Mouse (Mus musculus): ENCODE results near the gene Ppp2r3a. TPM values are rescaled to one million over a fixed set of nuclear protein-coding genes. Genes with fewer than 3 reads are reported as not detected.

The Ppp2r3a gene
- polyA plus RNA-seq, 1 experiment from 2014 or later, result 2.2 TPM

GRCm38 (mm10) chr9:101206516-101206915 is 45.1 kb downstream of the Ppp2r3a start:
- DNase-seq, result no peak
- H3K4me3 ChIP-seq (replicated peaks), result no peak overlapping the region
- no peaks in the 10 kb centered on the region for H3K27me3 ChIP-seq
- H3K4me1 ChIP-seq (replicated peaks), result 0 out of 2 replicates have a peak, but pooled peaks cover 6% of the 10 kb centered on the region
- no peak overlapping the region for H3K4me2 ChIP-seq
- no peaks in the 10 kb centered on the region for H3K36me3 ChIP-seq
- no peak overlapping the region for H3K9ac ChIP-seq
- no peak for ATAC-seq (ENCODE audit: low read depth)
- no peaks in the 10 kb centered on the region for H3K9me3 ChIP-seq (replicated peaks)
- WGBS (ENCODE audit: insufficient replicate concordance), result 57% methylated on average over 4 of the region's 4 CpGs
- H3K27ac ChIP-seq, result no peak overlapping the region

GRCm38 (mm10) chr9:101205216-101205615 is 46.4 kb downstream of the Ppp2r3a start:
- Histone ChIP-seq H3K4me3 (replicated peaks) (no peak overlapping the region), H3K36me3 (no peaks in the 10 kb centered on the region), H3K27me3 (no peaks in the 10 kb centered on the region), H3K27ac (no peak overlapping the region), H3K4me1 (replicated peaks) (0 out of 2 replicates have a peak, but pooled peaks cover 6% of the 10 kb centered on the region), H3K9ac (no peak overlapping the region), H3K4me2 (no peak overlapping the region), H3K9me3 (replicated peaks) (no peaks in the 10 kb centered on the region)
- WGBS (ENCODE audit: insufficient replicate concordance), result 71% methylated on average over 1 of the region's 1 CpGs
- DNase-seq (no peak), ATAC-seq (ENCODE audit: low read depth) (no peak)

DNA sequence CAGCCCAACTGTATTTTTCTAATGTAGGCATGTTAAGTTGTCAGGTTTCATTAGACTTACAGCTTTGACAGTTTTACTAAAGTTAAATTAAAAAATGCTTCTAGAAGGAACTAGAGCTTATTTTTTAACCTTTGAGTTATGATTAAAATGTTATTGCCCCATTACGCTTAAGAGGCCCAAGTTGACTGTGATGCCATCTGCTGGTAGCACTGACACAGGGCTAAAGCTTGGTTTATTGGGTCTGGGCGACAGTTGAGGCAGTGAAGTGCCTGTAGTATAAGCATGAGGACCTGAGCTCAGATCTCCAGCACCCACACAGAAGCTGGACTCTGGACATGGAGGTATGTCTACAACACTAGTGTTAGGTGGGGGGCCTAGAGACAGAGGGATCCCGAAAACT is 47.5 kb downstream of the Ppp2r3a start:
- ATAC-seq (ENCODE audit: low read depth) (no peak), DNase-seq (no peak)
- H3K4me1 ChIP-seq (replicated peaks), result 0 out of 2 replicates have a peak, but pooled peaks cover 6% of the 10 kb centered on the region
- no peak overlapping the region for H3K4me2 ChIP-seq
- WGBS (ENCODE audit: insufficient replicate concordance), result 61% methylated on average over 3 of the region's 3 CpGs
- H3K9ac ChIP-seq, result no peak overlapping the region
- H3K36me3 ChIP-seq, result no peaks in the 10 kb centered on the region
- H3K27ac ChIP-seq, result no peak overlapping the region
- H3K9me3 ChIP-seq (replicated peaks), result no peaks in the 10 kb centered on the region
- H3K27me3 ChIP-seq, result no peaks in the 10 kb centered on the region
- H3K4me3 ChIP-seq (replicated peaks), result no peak overlapping the region

- 57% methylated on average over 5 of the region's 5 CpGs for WGBS (ENCODE audit: insufficient replicate concordance)
- Histone ChIP-seq H3K9me3 (replicated peaks) (no peaks in the 10 kb centered on the region), H3K9ac (no peak overlapping the region), H3K4me3 (replicated peaks) (no peak overlapping the region), H3K36me3 (no peaks in the 10 kb centered on the region), H3K27ac (no peak overlapping the region), H3K4me2 (no peak overlapping the region), H3K4me1 (replicated peaks) (0 out of 2 replicates have a peak, but pooled peaks cover 3% of the 10 kb centered on the region), H3K27me3 (no peaks in the 10 kb centered on the region)
- DNase-seq (no peak), ATAC-seq (ENCODE audit: low read depth) (no peak)
Observed at GRCm38 (mm10) chr9:101200627-101201026, 51.0 kb downstream of the Ppp2r3a start.

GRCm38 (mm10) chr9:101198804-101199203 is 52.8 kb downstream of the Ppp2r3a start:
- 58% methylated on average over 6 of the region's 6 CpGs for WGBS (ENCODE audit: insufficient replicate concordance)
- Histone ChIP-seq H3K9me3 (replicated peaks) (no peaks in the 10 kb centered on the region), H3K4me1 (replicated peaks) (no peaks in the 10 kb centered on the region), H3K36me3 (no peaks in the 10 kb centered on the region), H3K4me3 (replicated peaks) (no peak overlapping the region), H3K4me2 (no peak overlapping the region), H3K27me3 (no peaks in the 10 kb centered on the region), H3K27ac (no peak overlapping the region), H3K9ac (no peak overlapping the region)
- DNase-seq (no peak), ATAC-seq (ENCODE audit: low read depth) (no peak)

GRCm38 (mm10) chr9:101198261-101198660 is 53.3 kb downstream of the Ppp2r3a start:
- no peaks in the 10 kb centered on the region for H3K9me3 ChIP-seq (replicated peaks)
- no peak overlapping the region for H3K27ac ChIP-seq
- H3K27me3 ChIP-seq, result no peaks in the 10 kb centered on the region
- 73% methylated on average over 3 of the region's 3 CpGs for WGBS (ENCODE audit: insufficient replicate concordance)
- no peak overlapping the region for H3K4me2 ChIP-seq
- ATAC-seq (ENCODE audit: low read depth), result no peak
- no peaks in the 10 kb centered on the region for H3K4me1 ChIP-seq (replicated peaks)
- no peak overlapping the region for H3K9ac ChIP-seq
- no peak overlapping the region for H3K4me3 ChIP-seq (replicated peaks)
- no peak for DNase-seq
- no peaks in the 10 kb centered on the region for H3K36me3 ChIP-seq

DNA sequence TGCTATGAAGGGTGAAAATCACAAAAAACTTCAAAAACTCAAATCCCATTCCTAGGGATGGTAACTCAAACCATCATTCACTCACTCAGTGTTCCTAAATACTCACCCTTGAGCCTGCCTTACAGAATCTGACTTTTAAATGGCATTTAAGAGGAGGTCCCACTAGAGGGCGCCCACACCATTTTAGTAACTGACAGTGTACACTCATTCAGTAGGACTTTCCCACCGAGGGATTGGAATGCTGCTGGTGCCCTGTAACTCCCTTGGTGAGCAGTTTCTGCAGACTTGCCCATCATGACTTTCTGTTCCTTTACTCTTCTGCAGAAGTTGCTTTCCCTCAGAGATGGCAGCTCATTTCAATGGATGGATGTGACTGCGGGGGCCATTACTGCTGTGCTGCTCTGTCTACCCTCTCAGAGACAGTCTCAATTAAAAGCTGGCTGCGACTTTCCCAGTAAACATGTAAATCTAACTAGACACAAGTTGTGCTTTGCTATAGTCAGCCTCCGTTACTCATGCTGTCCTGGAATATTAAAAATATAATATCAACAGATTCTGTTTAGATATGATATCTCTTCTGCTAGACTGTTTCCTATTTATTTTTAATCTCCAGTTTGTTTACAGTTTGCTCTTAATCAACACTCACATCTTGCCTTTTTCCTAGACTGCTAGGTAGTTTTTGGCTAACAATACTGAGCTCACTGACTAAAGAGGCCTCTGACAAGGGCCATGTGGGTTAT is 69.5 kb downstream of the Ppp2r3a start:
- Histone ChIP-seq H3K4me3 (replicated peaks) (no peak overlapping the region), H3K36me3 (0 out of 2 replicates have a peak, but pooled peaks cover 7% of the 10 kb centered on the region), H3K9me3 (replicated peaks) (no peaks in the 10 kb centered on the region), H3K4me1 (replicated peaks) (no peaks in the 10 kb centered on the region), H3K27ac (no peak overlapping the region), H3K9ac (no peak overlapping the region), H3K27me3 (no peaks in the 10 kb centered on the region), H3K4me2 (no peak overlapping the region)
- ATAC-seq (ENCODE audit: low read depth), result peak; percentile 45; the same call in 1 of the 2 replicates
- peak; percentile 40 for DNase-seq
- 36% methylated on average over 5 of the region's 5 CpGs for WGBS (ENCODE audit: insufficient replicate concordance)

- WGBS (ENCODE audit: insufficient replicate concordance), result 64% methylated on average over 6 of the region's 6 CpGs
- H3K27ac ChIP-seq, result no peak overlapping the region
- H3K4me3 ChIP-seq (replicated peaks), result no peak overlapping the region
- no peaks in the 10 kb centered on the region for H3K27me3 ChIP-seq
- no peaks in the 10 kb centered on the region for H3K4me1 ChIP-seq (replicated peaks)
- H3K9me3 ChIP-seq (replicated peaks), result no peaks in the 10 kb centered on the region
- no peak for ATAC-seq (ENCODE audit: low read depth)
- H3K4me2 ChIP-seq, result no peak overlapping the region
- no peak for DNase-seq
- no peak overlapping the region for H3K9ac ChIP-seq
- H3K36me3 ChIP-seq, result 0 out of 2 replicates have a peak, but pooled peaks cover 7% of the 10 kb centered on the region
Observed at GRCm38 (mm10) chr9:101181291-101181690, 70.3 kb downstream of the Ppp2r3a start.

DNA sequence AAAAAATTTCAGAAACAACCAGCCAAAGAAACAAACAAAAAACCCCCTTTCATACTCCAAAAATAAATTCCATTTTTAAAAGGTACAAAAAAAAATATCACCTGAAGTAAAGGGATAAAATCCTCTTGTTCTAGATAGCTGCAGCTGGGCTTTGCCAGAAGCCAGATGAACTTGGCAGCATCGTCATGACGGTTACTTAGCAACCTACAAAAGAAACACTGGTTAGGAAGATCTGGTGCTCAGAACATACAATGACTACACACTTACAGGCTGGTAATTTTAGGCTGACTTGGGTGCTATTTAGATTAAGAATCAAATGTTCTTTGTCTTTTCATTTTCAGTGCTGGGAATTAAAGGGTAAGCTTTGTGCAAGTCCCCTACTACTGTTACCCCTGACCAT is 71.4 kb downstream of the Ppp2r3a start:
- 65% methylated on average over 2 of the region's 2 CpGs for WGBS (ENCODE audit: insufficient replicate concordance)
- H3K36me3 ChIP-seq, result 0 out of 2 replicates have a peak, but pooled peaks cover 7% of the 10 kb centered on the region
- no peak overlapping the region for H3K9ac ChIP-seq
- H3K27ac ChIP-seq, result no peak overlapping the region
- no peak for DNase-seq
- no peak for ATAC-seq (ENCODE audit: low read depth)
- no peak overlapping the region for H3K4me2 ChIP-seq
- H3K27me3 ChIP-seq, result no peaks in the 10 kb centered on the region
- no peaks in the 10 kb centered on the region for H3K4me1 ChIP-seq (replicated peaks)
- no peaks in the 10 kb centered on the region for H3K9me3 ChIP-seq (replicated peaks)
- H3K4me3 ChIP-seq (replicated peaks), result no peak overlapping the region

DNA sequence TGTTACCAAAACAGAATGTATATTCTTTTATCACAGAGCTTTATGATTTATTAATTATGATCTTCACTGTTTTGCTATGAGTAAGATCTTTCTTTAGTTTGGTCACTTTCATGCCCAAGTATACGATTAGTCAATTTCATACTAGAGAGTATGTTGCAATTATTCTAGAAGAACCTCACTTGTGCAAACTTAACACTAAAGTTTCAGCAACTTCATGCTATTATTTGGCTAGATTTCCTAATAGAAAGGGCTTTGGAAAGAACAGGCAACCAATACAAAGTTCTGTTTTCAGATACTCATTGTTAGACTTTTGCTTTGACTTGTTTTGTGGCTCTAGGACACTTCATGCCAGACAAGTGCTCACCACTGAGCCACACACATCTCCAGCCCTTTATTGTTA is 91.0 kb downstream of the Ppp2r3a start:
- H3K27ac ChIP-seq, result no peak overlapping the region
- no peak overlapping the region for H3K9ac ChIP-seq
- H3K4me1 ChIP-seq (replicated peaks), result no peaks in the 10 kb centered on the region
- H3K36me3 ChIP-seq, result no peaks in the 10 kb centered on the region
- H3K4me3 ChIP-seq (replicated peaks), result no peak overlapping the region
- WGBS (ENCODE audit: insufficient replicate concordance), result 65% methylated on average over 1 of the region's 1 CpGs
- no peaks in the 10 kb centered on the region for H3K9me3 ChIP-seq (replicated peaks)
- no peak overlapping the region for H3K4me2 ChIP-seq
- DNase-seq, result no peak
- ATAC-seq (ENCODE audit: low read depth), result no peak
- H3K27me3 ChIP-seq, result no peaks in the 10 kb centered on the region

DNA sequence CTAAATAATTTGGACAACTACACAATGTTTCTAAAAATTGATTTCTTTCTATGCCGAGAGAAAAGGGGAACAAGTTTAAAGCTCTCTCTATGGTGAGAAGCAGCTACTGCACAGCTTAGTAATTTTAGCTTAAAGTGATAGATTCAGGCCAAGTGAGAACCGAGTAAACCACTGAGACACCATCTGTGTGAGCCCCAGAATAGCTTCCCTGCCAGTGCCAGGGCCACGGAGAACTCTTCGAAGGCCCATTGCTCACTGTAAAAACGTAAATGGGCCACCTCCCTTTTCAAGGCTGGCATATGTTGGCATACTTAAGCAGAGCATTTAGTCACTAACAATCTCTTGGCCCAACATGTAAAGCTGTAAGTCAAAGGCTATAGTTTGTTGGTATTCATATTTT is 91.5 kb downstream of the Ppp2r3a start:
- ATAC-seq (ENCODE audit: low read depth) (no peak), DNase-seq (no peak)
- H3K4me3 ChIP-seq (replicated peaks), result no peak overlapping the region
- H3K27me3 ChIP-seq, result no peaks in the 10 kb centered on the region
- no peak overlapping the region for H3K4me2 ChIP-seq
- no peaks in the 10 kb centered on the region for H3K9me3 ChIP-seq (replicated peaks)
- WGBS (ENCODE audit: insufficient replicate concordance), result 49% methylated on average over 5 of the region's 5 CpGs
- no peaks in the 10 kb centered on the region for H3K4me1 ChIP-seq (replicated peaks)
- H3K36me3 ChIP-seq, result no peaks in the 10 kb centered on the region
- no peak overlapping the region for H3K27ac ChIP-seq
- H3K9ac ChIP-seq, result no peak overlapping the region

DNA sequence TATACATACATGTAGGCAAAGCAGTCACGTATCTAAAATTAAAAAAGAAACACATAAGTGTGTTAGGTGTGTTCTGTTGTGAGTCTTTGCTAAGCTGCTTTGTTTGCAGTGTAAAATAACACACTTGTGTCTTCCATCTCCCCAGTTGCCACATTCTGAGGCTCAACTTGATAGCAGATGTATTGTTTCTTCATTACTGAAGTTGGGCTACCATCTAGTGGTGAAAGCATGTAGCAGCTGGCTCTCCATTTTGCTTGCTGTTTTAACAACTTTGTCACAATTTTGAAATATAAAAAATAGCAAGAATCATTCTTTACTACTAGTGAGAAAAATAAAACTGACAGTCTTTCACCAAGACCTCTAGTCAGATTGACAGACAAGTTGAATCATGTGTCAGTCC is 92.2 kb downstream of the Ppp2r3a start:
- no peak for DNase-seq

More for the DNA sequence above, 92.2 kb downstream of the Ppp2r3a start:
- Histone ChIP-seq H3K27ac (no peak overlapping the region), H3K9me3 (replicated peaks) (no peaks in the 10 kb centered on the region), H3K27me3 (no peaks in the 10 kb centered on the region), H3K9ac (no peak overlapping the region), H3K36me3 (no peaks in the 10 kb centered on the region), H3K4me3 (replicated peaks) (no peak overlapping the region), H3K4me1 (replicated peaks) (no peaks in the 10 kb centered on the region), H3K4me2 (no peak overlapping the region)
- WGBS (ENCODE audit: insufficient replicate concordance), result 80% methylated on average over 1 of the region's 1 CpGs
- ATAC-seq (ENCODE audit: low read depth), result no peak

All from liver, embryonic 13.5 days (tissue).